Mouse (Mus musculus) retina, adult 2 months (tissue): ENCODE measurements around the gene Cpox.

Experiments
- DNase-seq: peaks from one replicate; pipeline ENCODE4 v3.0.0-alpha.2; 2012; ENCODE audit warnings: low read depth, low spot score

Gene Cpox

GRCm38 (mm10) chr16:58751314-58751713, 81.2 kb downstream of the Cpox start:
- no peak for DNase-seq

- DNase-seq = no peak
These were observed 86.1 kb downstream of the Cpox start for GRCm38 (mm10) chr16:58756191-58756590.

- no peak for DNase-seq
These were observed 93.0 kb downstream of the Cpox start, which contains the start of gene Olfr172 for GRCm38 (mm10) chr16:58763076-58763475. Olfr172 (minus strand) TSS chr16:58763176.
